In genomic region chr19:26888171-26888570, GRCm38 (mm10) we compare ENCODE assay signal across 16 mouse cellular contexts. TPM values are rescaled to one million over a fixed set of nuclear protein-coding genes. Genes with fewer than 3 reads are reported as not detected.
DNase-seq lines count a peak whose midpoint lies in the region; ATAC-seq and TF ChIP-seq lines count a peak whose summit lies in the region.
"Had no signal": no experiment of that assay in that cellular context is flagged by ENCODE, and none has a peak within 500 bp of the region (broad histone marks: within the 10 kb centered on the region; RNA-seq: fewer than 3 reads in every experiment).

No protein-coding gene starts in this region.

- no peaks in the 10 kb centered on the region for H3K36me3 ChIP-seq in hindbrain, embryonic 14.5 days (replicated peaks; ENCODE audit: control insufficient read depth, insufficient read depth)
- H3K36me3 ChIP-seq in hindbrain, embryonic 11.5 days (ENCODE audit: control insufficient read depth, insufficient read depth, low read length), result no peaks in the 10 kb centered on the region
- no peaks in the 10 kb centered on the region for H3K36me3 ChIP-seq in CH12.LX (replicated peaks in 1 of 2; ENCODE audit: control insufficient read depth in 1 of 2, insufficient read depth in 1 of 2, low read length in 1 of 2)
- H3K36me3 ChIP-seq in midbrain, embryonic 14.5 days (ENCODE audit: control insufficient read depth, insufficient read depth, low read length), result no peaks in the 10 kb centered on the region
- H3K36me3 ChIP-seq: liver, embryonic 15.5 days had no signal

- dilution Hi-C loops in CH12.LX (cut with MboI; ENCODE audit: extremely low pct_ligation_motif_present, extremely low pct_unique_long_range_greater_than_20kb, low sequenced_read_pairs), result no loop called here

- in situ Hi-C loops in CH12.LX (cut with MboI; ENCODE audit: low pct_ligation_motif_present, low pct_unique_long_range_greater_than_20kb, low sequenced_read_pairs), result no loop called here

- H3K9me3 ChIP-seq in hindbrain, embryonic 14.5 days (ENCODE audit: control insufficient read depth, low read length), result no peaks in the 10 kb centered on the region
- H3K9me3 ChIP-seq in hindbrain, embryonic 11.5 days (ENCODE audit: control insufficient read depth, low read length), result no peaks in the 10 kb centered on the region
- H3K9me3 ChIP-seq in CH12.LX (replicated peaks; ENCODE audit: low read length), result no peaks in the 10 kb centered on the region
- no peaks in the 10 kb centered on the region for H3K9me3 ChIP-seq in midbrain, embryonic 14.5 days (ENCODE audit: control insufficient read depth, low read length)
- H3K9me3 ChIP-seq: liver, embryonic 15.5 days had no signal

- H3K4me2 ChIP-seq in hindbrain, embryonic 14.5 days (replicated peaks), result no peak overlapping the region
- H3K4me2 ChIP-seq in hindbrain, embryonic 11.5 days (replicated peaks; ENCODE audit: low read depth, low read length), result no peak overlapping the region
- no peak overlapping the region for H3K4me2 ChIP-seq in CH12.LX (ENCODE audit: insufficient read depth, low read depth, poor library complexity, severe bottlenecking)
- no peak overlapping the region for H3K4me2 ChIP-seq in midbrain, embryonic 14.5 days (ENCODE audit: low read length)
- H3K4me2 ChIP-seq: liver, embryonic 15.5 days had no signal

- 0 out of 4 replicates have a peak, but pooled peaks of 1 of the 2 experiments have one; percentile 4 for TF ChIP-seq CTCF in CH12.LX (conservative IDR thresholded peaks at IDR 0.05 in 1 of 2, IDR thresholded peaks at IDR 0.05 in 1 of 2; ENCODE audit: low read depth in 2 of 2, low read length in 2 of 2)

- no peaks in the 10 kb centered on the region for H3K27me3 ChIP-seq in hindbrain, embryonic 14.5 days (ENCODE audit: control insufficient read depth, insufficient read depth, low read length)
- no peaks in the 10 kb centered on the region for H3K27me3 ChIP-seq in hindbrain, embryonic 11.5 days (ENCODE audit: control insufficient read depth, insufficient read depth, low read length)
- no peaks in the 10 kb centered on the region for H3K27me3 ChIP-seq in CH12.LX (replicated peaks)
- no peaks in the 10 kb centered on the region for H3K27me3 ChIP-seq in midbrain, embryonic 14.5 days (ENCODE audit: control insufficient read depth, insufficient read depth, low read length)
- H3K27me3 ChIP-seq: liver, embryonic 15.5 days had no signal

- H3K9ac ChIP-seq in hindbrain, embryonic 14.5 days, result no peak overlapping the region
- no peak overlapping the region for H3K9ac ChIP-seq in hindbrain, embryonic 11.5 days (ENCODE audit: low read depth, low read length)
- no peak overlapping the region for H3K9ac ChIP-seq in CH12.LX (ENCODE audit: insufficient read depth, low read depth)
- no peak overlapping the region for H3K9ac ChIP-seq in midbrain, embryonic 14.5 days (replicated peaks; ENCODE audit: low read length)
- H3K9ac ChIP-seq: liver, embryonic 15.5 days had no signal

- WGBS in hindbrain, embryonic 14.5 days, result 51% methylated on average over 9 of the region's 9 CpGs
- WGBS in hindbrain, embryonic 11.5 days, result 89% methylated on average over 9 of the region's 9 CpGs
- WGBS in midbrain, embryonic 14.5 days, result 49% methylated on average over 9 of the region's 9 CpGs

- no peaks in the 10 kb centered on the region for H3K79me2 ChIP-seq in CH12.LX (replicated peaks; ENCODE audit: control insufficient read depth, extremely low read depth, insufficient read depth, poor library complexity, severe bottlenecking)

- TF ChIP-seq RAD21 in CH12.LX (IDR thresholded peaks at IDR 0.05; ENCODE audit: low read depth, low read length), result no peak; the same call in 1 of the 2 replicates

- H3K27ac ChIP-seq in hindbrain, embryonic 14.5 days, result peak overlapping the region; percentile 52
- no peak overlapping the region for H3K27ac ChIP-seq in hindbrain, embryonic 11.5 days (ENCODE audit: low read depth, low read length)
- H3K27ac ChIP-seq in CH12.LX (ENCODE audit: insufficient read depth, low read depth), result no peak overlapping the region
- peak overlapping the region; percentile 14; the same call in 1 of the 2 replicates for H3K27ac ChIP-seq in midbrain, embryonic 14.5 days (replicated peaks; ENCODE audit: low read depth, low read length)
- H3K27ac ChIP-seq: liver, embryonic 15.5 days had no signal

- TF ChIP-seq POLR2A in CH12.LX (IDR thresholded peaks at IDR 0.05; ENCODE audit: low read depth, low read length), result no peak

- peak; percentile 77; the same call in 1 of the 2 replicates for ATAC-seq in hindbrain, embryonic 14.5 days (ENCODE audit: low FRiP score)
- no peak for ATAC-seq in hindbrain, embryonic 11.5 days (ENCODE audit: low FRiP score)
- ATAC-seq in midbrain, embryonic 14.5 days (ENCODE audit: low FRiP score, low TSS enrichment), result no peak

- TF ChIP-seq EP300 in CH12.LX (IDR thresholded peaks at IDR 0.05; ENCODE audit: low read length), result no peak

- H3K4me3 ChIP-seq in hindbrain, embryonic 14.5 days (replicated peaks; ENCODE audit: low read length), result no peak overlapping the region
- H3K4me3 ChIP-seq in hindbrain, embryonic 11.5 days (ENCODE audit: low read depth, low read length), result no peak overlapping the region
- H3K4me3 ChIP-seq in CH12.LX (replicated peaks in 1 of 3; ENCODE audit: low read depth in 2 of 3, low read length in 2 of 3, poor library complexity in 1 of 3), result no peak overlapping the region
- H3K4me3 ChIP-seq in midbrain, embryonic 14.5 days (replicated peaks; ENCODE audit: low read depth, low read length), result no peak overlapping the region
- H3K4me3 ChIP-seq: liver, embryonic 15.5 days had no signal

- H3K4me1 ChIP-seq in hindbrain, embryonic 14.5 days (replicated peaks; ENCODE audit: control insufficient read depth, insufficient read depth, low read length), result no peaks in the 10 kb centered on the region
- H3K4me1 ChIP-seq in hindbrain, embryonic 11.5 days (replicated peaks; ENCODE audit: control insufficient read depth, insufficient read depth, low read length), result no peaks in the 10 kb centered on the region
- peaks cover 7 to 30% of the 10 kb centered on the region in 2 experiments for H3K4me1 ChIP-seq in CH12.LX (ENCODE audit: control insufficient read depth in 1 of 2, insufficient read depth in 2 of 2)
- no peaks in the 10 kb centered on the region for H3K4me1 ChIP-seq in midbrain, embryonic 14.5 days (ENCODE audit: control insufficient read depth, insufficient read depth, low read length)
- H3K4me1 ChIP-seq: liver, embryonic 15.5 days had no signal

- no peak for DNase-seq in hindbrain, embryonic 14.5 days (ENCODE audit: low spot score)
- no peak for DNase-seq in hindbrain, embryonic 11.5 days (ENCODE audit: low spot score)
- peak; percentile 7 for DNase-seq in CH12.LX (ENCODE audit: extremely low read depth)
- peak; percentile 31 to 67 for DNase-seq in frontal cortex, postnatal 36 days (ENCODE audit: low spot score in 2 of 2)
- DNase-seq in midbrain, embryonic 14.5 days, result peak; percentile 76
- no peak for DNase-seq in thymus, postnatal 36 days
- DNase-seq in ovary, adult 18-20 months (ENCODE audit: low spot score), result no peak
- DNase-seq in kidney, postnatal 14 days, result no peak
- DNase-seq: adrenal gland, postnatal 36 days; cerebellum, postnatal 25 days; heart, postnatal 36 days had no signal

TF ChIP-seq in CH12.LX, 34 proteins besides CTCF, POLR2A, EP300 and RAD21:
- TF ChIP-seq USF2 (conservative IDR thresholded peaks at IDR 0.05; ENCODE audit: low read depth, low read length), result no peak
- TF ChIP-seq NRF1 (IDR thresholded peaks at IDR 0.05; ENCODE audit: low read depth, low read length), result no peak
- TF ChIP-seq POLR2AphosphoS2 (IDR thresholded peaks at IDR 0.05; ENCODE audit: low read depth, low read length), result no peak

RNA-seq across cellular contexts. Expression of gene Gm815, which starts 2.5 kb away (rescaled TPM):
- polyA plus RNA-seq in hindbrain, embryonic 14.5 days (2014; fragmentation: Nextera tagmentation; extraction: Ambion mirVana), result not detected in 2 replicates
- polyA plus RNA-seq in hindbrain, embryonic 11.5 days (2014; fragmentation: Nextera tagmentation; extraction: Ambion mirVana), result not detected in 2 replicates
- total RNA-seq in CH12.LX (2012; rRNA removed) (not detected in 2 replicates), CH12.LX (2014; rRNA removed) (not detected in 2 replicates)
- polyA plus RNA-seq in CH12.LX (2012; ENCODE audit: insufficient read length, low read depth), result not detected in 2 replicates
- polyA plus RNA-seq in midbrain, embryonic 14.5 days (2014; fragmentation: Nextera tagmentation; extraction: Ambion mirVana), result not detected in 2 replicates
- total RNA-seq: adrenal gland, postnatal 36 days; gastrocnemius, postnatal 4 days; heart, postnatal 36 days; layer of hippocampus, postnatal 10 days; megakaryocyte-erythroid progenitor cell, adult 5-6 weeks had no signal
- polyA plus RNA-seq: liver, embryonic 15.5 days; stomach, embryonic 16.5 days had no signal

Comparison
In these comparisons a context has a peak if more than half of its experiments do, and no peak if none do; other contexts are left out.
1. H3K27ac ChIP-seq: peak in hindbrain, embryonic 14.5 days (single experiment) and midbrain, embryonic 14.5 days (single experiment); none in hindbrain, embryonic 11.5 days (single experiment) and CH12.LX (single experiment).
2. DNase-seq: peak in CH12.LX (single experiment), frontal cortex, postnatal 36 days (2 of 2) and midbrain, embryonic 14.5 days (single experiment); none in hindbrain, embryonic 14.5 days (single experiment), hindbrain, embryonic 11.5 days (single experiment), thymus, postnatal 36 days (0 of 2), ovary, adult 18-20 months (single experiment) and kidney, postnatal 14 days (single experiment).